Mouse (Mus musculus): ENCODE measurements around the gene Rev3l. TPM values are rescaled to one million over a fixed set of nuclear protein-coding genes. Genes with fewer than 3 reads are reported as not detected.

Gene Rev3l
- polyA plus RNA-seq (2015; fragmentation: Nextera tagmentation; extraction: Ambion mirVana): 17.7 and 21.4 TPM in 2 replicates

GRCm38 (mm10) chr10:39731736-39732265, at the start of gene Rev3l:
Rev3l (plus strand) TSS chr10:39732118.
- 1% methylated on average over 27 of the region's 64 CpGs for WGBS
- H3K27ac ChIP-seq: peak within 1 kb of the TSS; percentile 100

GRCm38 (mm10) chr10:39682556-39682955, 49.4 kb upstream of the Rev3l start:
- H3K4me1 ChIP-seq: peaks cover 6% of the 10 kb centered on the region
- no peak overlapping the region for H3K4me2 ChIP-seq
- H3K9me3 ChIP-seq (replicated peaks): no peaks in the 10 kb centered on the region
- H3K36me3 ChIP-seq (ENCODE audit: poor library complexity, severe bottlenecking): peaks cover 11% of the 10 kb centered on the region; the same call in 1 of the 2 replicates
- 95% methylated on average over 2 of the region's 2 CpGs for WGBS
- no peak overlapping the region for H3K9ac ChIP-seq
- H3K4me3 ChIP-seq: no peak overlapping the region
- ATAC-seq: no peak
- H3K27me3 ChIP-seq: no peaks in the 10 kb centered on the region
- no peak overlapping the region for H3K27ac ChIP-seq

More at GRCm38 (mm10) chr10:39731736-39732265, at the start of gene Rev3l:
- H3K36me3 ChIP-seq (ENCODE audit: poor library complexity, severe bottlenecking): 0 out of 2 replicates have a peak, but pooled peaks cover 3% of the 10 kb centered on the region
- H3K9ac ChIP-seq: peak within 1 kb of the TSS; percentile 93
- peak within 1 kb of the TSS; percentile 73 for H3K4me2 ChIP-seq
- no peaks in the 10 kb centered on the region for H3K9me3 ChIP-seq (replicated peaks)
- peak within 1 kb of the TSS; percentile 73 for H3K4me3 ChIP-seq
- H3K4me1 ChIP-seq: peaks cover 24% of the 10 kb centered on the region
- no peaks in the 10 kb centered on the region for H3K27me3 ChIP-seq
- peak; percentile 85 for ATAC-seq

- WGBS: 95% methylated on average over 2 of the region's 2 CpGs
- Histone ChIP-seq H3K27ac (no peak overlapping the region), H3K4me2 (no peak overlapping the region), H3K4me1 (peaks cover 6% of the 10 kb centered on the region), H3K4me3 (no peak overlapping the region), H3K36me3 (ENCODE audit: poor library complexity, severe bottlenecking) (peaks cover 11% of the 10 kb centered on the region; the same call in 1 of the 2 replicates), H3K9me3 (replicated peaks) (no peaks in the 10 kb centered on the region), H3K27me3 (no peaks in the 10 kb centered on the region), H3K9ac (no peak overlapping the region)
- ATAC-seq: no peak
These were observed 48.4 kb upstream of the Rev3l start for GRCm38 (mm10) chr10:39683481-39683880.

DNA sequence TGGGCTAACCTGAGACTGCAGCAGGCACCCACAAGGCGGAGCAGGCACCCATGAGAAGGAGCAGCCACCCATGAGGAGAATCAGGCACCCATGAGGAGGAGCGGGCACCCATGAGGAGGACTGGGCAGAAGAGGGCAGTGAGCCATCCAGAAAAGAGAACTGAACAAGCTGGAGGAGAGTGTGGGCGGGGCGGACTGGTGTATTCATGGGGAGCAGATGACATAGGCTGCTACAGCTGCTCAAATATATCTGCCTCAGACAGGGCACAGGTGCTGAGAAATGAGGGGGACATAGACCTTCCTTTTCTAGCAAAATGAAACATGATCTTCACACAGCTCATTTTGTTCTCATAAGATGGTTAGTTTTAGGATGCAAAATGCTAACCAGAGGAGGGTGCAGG, 45.1 kb upstream of the Rev3l start:
- H3K4me1 ChIP-seq: peaks cover 6% of the 10 kb centered on the region
- 94% methylated on average over 4 of the region's 4 CpGs for WGBS

GRCm38 (mm10) chr10:39687851-39688250, 44.1 kb upstream of the Rev3l start:
- 85% methylated on average over 3 of the region's 3 CpGs for WGBS
- no peak overlapping the region for H3K4me2 ChIP-seq
- no peak overlapping the region for H3K9ac ChIP-seq
- no peak overlapping the region for H3K4me3 ChIP-seq
- H3K27me3 ChIP-seq: no peaks in the 10 kb centered on the region
- peaks cover 6% of the 10 kb centered on the region for H3K4me1 ChIP-seq
- no peak for ATAC-seq
- H3K9me3 ChIP-seq (replicated peaks): no peaks in the 10 kb centered on the region
- peaks cover 3% of the 10 kb centered on the region; the same call in 1 of the 2 replicates for H3K36me3 ChIP-seq (ENCODE audit: poor library complexity, severe bottlenecking)
- H3K27ac ChIP-seq: no peak overlapping the region

More for the DNA sequence above, 45.1 kb upstream of the Rev3l start:
- no peak overlapping the region for H3K4me3 ChIP-seq
- peaks cover 3% of the 10 kb centered on the region; the same call in 1 of the 2 replicates for H3K36me3 ChIP-seq (ENCODE audit: poor library complexity, severe bottlenecking)
- H3K4me2 ChIP-seq: no peak overlapping the region
- no peak overlapping the region for H3K27ac ChIP-seq
- H3K9me3 ChIP-seq (replicated peaks): no peaks in the 10 kb centered on the region
- no peaks in the 10 kb centered on the region for H3K27me3 ChIP-seq
- no peak for ATAC-seq
- no peak overlapping the region for H3K9ac ChIP-seq

GRCm38 (mm10) chr10:39691351-39692064, 40.4 kb upstream of the Rev3l start:
- WGBS: 51% methylated on average over 11 of the region's 11 CpGs
- Histone ChIP-seq H3K4me3 (no peak overlapping the region), H3K27ac (no peak overlapping the region), H3K4me1 (no peaks in the 10 kb centered on the region), H3K9ac (no peak overlapping the region), H3K36me3 (ENCODE audit: poor library complexity, severe bottlenecking) (peaks cover 3% of the 10 kb centered on the region; the same call in 1 of the 2 replicates), H3K27me3 (no peaks in the 10 kb centered on the region), H3K4me2 (no peak overlapping the region), H3K9me3 (replicated peaks) (no peaks in the 10 kb centered on the region)
- ATAC-seq: no peak

DNA sequence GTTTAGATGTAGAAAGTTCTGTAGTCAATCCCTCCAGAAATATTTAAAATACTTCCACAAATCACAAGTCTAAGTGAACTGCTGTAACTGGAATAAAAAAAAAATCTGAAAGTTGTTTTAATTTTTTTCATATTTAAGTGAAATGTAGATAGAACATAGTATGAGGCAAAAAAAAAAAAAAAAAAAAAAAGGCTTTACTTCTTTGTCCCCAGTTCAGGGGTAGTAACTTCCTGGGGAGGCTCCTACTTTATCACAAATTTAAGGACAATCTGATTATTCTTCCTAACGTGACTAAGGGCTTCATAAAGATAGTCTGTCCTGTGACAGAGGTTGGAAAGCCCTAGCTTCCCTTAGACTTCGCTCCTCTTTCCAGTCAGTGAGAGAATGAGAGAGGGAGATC, 39.8 kb upstream of the Rev3l start:
- WGBS: 76% methylated on average over 2 of the region's 2 CpGs
- Histone ChIP-seq H3K9me3 (replicated peaks) (no peaks in the 10 kb centered on the region), H3K27ac (no peak overlapping the region), H3K4me1 (no peaks in the 10 kb centered on the region), H3K4me3 (no peak overlapping the region), H3K27me3 (no peaks in the 10 kb centered on the region), H3K9ac (no peak overlapping the region), H3K4me2 (no peak overlapping the region), H3K36me3 (ENCODE audit: poor library complexity, severe bottlenecking) (no peaks in the 10 kb centered on the region)
- no peak for ATAC-seq

DNA sequence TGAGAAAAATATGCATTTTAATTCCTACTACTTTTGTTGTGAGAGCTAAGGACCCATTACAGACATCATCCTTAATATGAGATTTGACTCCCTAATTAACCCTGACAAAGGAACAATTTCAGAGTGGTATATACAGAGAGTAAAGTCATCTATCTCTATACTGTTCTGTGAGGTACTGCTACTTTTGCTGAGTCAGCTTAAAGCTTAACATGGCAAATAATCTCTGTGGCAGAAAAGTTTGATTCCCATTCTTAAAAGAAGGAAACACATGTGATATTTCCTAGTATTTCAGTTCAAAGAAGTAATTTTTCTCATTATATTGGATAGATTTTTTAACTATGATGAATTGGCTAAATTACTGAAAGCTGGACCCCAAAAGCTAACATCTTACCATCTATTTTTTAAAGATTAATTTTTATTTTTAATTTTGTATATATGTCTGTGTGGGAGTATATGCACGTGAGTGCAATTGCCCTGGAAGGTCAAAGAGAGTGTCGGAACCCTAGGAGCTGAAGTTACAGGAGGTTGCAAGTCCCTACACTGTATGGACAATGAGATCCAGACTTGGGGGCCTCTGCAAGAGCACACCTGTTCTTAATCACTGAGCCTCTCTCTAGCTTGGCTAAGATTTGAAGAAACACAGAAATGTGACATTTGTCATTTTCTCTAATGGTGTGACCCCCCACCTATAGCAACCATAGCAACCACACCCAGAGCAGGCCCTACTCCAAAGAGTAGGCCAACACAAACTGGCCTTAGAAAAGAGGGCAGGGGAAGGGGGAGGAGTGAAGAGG, 24.0 kb upstream of the Rev3l start:
- H3K27me3 ChIP-seq: no peaks in the 10 kb centered on the region
- H3K9me3 ChIP-seq (replicated peaks): no peaks in the 10 kb centered on the region
- H3K9ac ChIP-seq: no peak overlapping the region
- H3K4me3 ChIP-seq: no peak overlapping the region
- no peaks in the 10 kb centered on the region for H3K4me1 ChIP-seq
- WGBS: 86% methylated on average over 2 of the region's 2 CpGs
- no peak overlapping the region for H3K27ac ChIP-seq
- no peak for ATAC-seq
- 0 out of 2 replicates have a peak, but pooled peaks cover 4% of the 10 kb centered on the region for H3K36me3 ChIP-seq (ENCODE audit: poor library complexity, severe bottlenecking)
- H3K4me2 ChIP-seq: no peak overlapping the region

- no peak for ATAC-seq
These were observed 15.0 kb upstream of the Rev3l start for GRCm38 (mm10) chr10:39716936-39717335.

GRCm38 (mm10) chr10:39730976-39731735, 762 bp upstream of the Rev3l start:
- peak overlapping the region; percentile 73 for H3K4me3 ChIP-seq
- H3K4me2 ChIP-seq: peak overlapping the region; percentile 73
- ATAC-seq: peak; percentile 87
- peaks cover 23% of the 10 kb centered on the region for H3K4me1 ChIP-seq
- WGBS: under 1% methylated on average over 25 of the region's 66 CpGs
- H3K27ac ChIP-seq: peak overlapping the region; percentile 100
- H3K9ac ChIP-seq: peak overlapping the region; percentile 93
- H3K36me3 ChIP-seq (ENCODE audit: poor library complexity, severe bottlenecking): 0 out of 2 replicates have a peak, but pooled peaks cover 3% of the 10 kb centered on the region
- H3K9me3 ChIP-seq (replicated peaks): no peaks in the 10 kb centered on the region
- no peaks in the 10 kb centered on the region for H3K27me3 ChIP-seq

More at GRCm38 (mm10) chr10:39716936-39717335, 15.0 kb upstream of the Rev3l start:
- H3K27ac ChIP-seq: peak overlapping the region; percentile 31; the same call in 1 of the 2 replicates
- no peaks in the 10 kb centered on the region for H3K4me1 ChIP-seq
- no peaks in the 10 kb centered on the region for H3K9me3 ChIP-seq (replicated peaks)
- 85% methylated on average over 5 of the region's 5 CpGs for WGBS
- no peaks in the 10 kb centered on the region for H3K27me3 ChIP-seq
- no peak overlapping the region for H3K4me3 ChIP-seq
- no peak overlapping the region for H3K4me2 ChIP-seq
- peaks cover 8% of the 10 kb centered on the region; the same call in 1 of the 2 replicates for H3K36me3 ChIP-seq (ENCODE audit: poor library complexity, severe bottlenecking)
- H3K9ac ChIP-seq: no peak overlapping the region
